Mouse (Mus musculus) myocyte (in vitro differentiated cells): Measurements from ENCODE around the gene Apoa5.

Experiments
- E2F4 ChIP-seq: IDR thresholded peaks from one replicate; pipeline ENCODE4 v1.6.1; 2011; ENCODE audit warnings: mild to moderate bottlenecking, control low read depth, moderate library complexity; ENCODE audit not compliant: insufficient read depth
- MAX ChIP-seq: IDR thresholded peaks from one replicate; pipeline ENCODE4 v1.6.1; 2011; ENCODE audit warnings: low read depth, mild to moderate bottlenecking, control low read depth
- POLR2A ChIP-seq: IDR thresholded peaks from one replicate; pipeline ENCODE4 v1.6.1; 2011; ENCODE audit warnings: low read depth, mild to moderate bottlenecking, control low read depth, moderate library complexity; ENCODE audit not compliant: insufficient read length
- REST ChIP-seq: IDR thresholded peaks from one replicate; pipeline ENCODE4 v1.6.1; 2011; ENCODE audit warnings: mild to moderate bottlenecking, control low read depth, moderate library complexity; ENCODE audit not compliant: insufficient read depth, insufficient read length
- SRF ChIP-seq: IDR thresholded peaks from one replicate; pipeline ENCODE4 v1.6.1; 2011; ENCODE audit warnings: low read depth; ENCODE audit not compliant: control insufficient read depth, insufficient read length
- TCF12 ChIP-seq: IDR thresholded peaks from one replicate; pipeline ENCODE4 v1.6.1; 2011; ENCODE audit warnings: mild to moderate bottlenecking, control low read depth; ENCODE audit not compliant: poor library complexity, insufficient read depth, severe bottlenecking
- USF1 ChIP-seq: IDR thresholded peaks from one replicate; pipeline ENCODE4 v1.6.1; 2011; ENCODE audit warnings: low read depth, mild to moderate bottlenecking, control low read depth, moderate library complexity

GRCm38 (mm10) chr9:46256658-46257385 lies 11.6 kb upstream of the Apoa5 start:
- TF ChIP-seq POLR2A: no peak
- no peak for TF ChIP-seq USF1
- no peak for TF ChIP-seq MAX
- TF ChIP-seq REST: no peak
- no peak for TF ChIP-seq SRF
- no peak for TF ChIP-seq TCF12
- no peak for TF ChIP-seq E2F4
